8 mouse cellular contexts compared by ENCODE assay signal in genomic region chr7:27859301-27860251, GRCm38 (mm10). TPM values are rescaled to one million over a fixed set of nuclear protein-coding genes. Genes with fewer than 3 reads are reported as not detected.
DNase-seq lines count a peak whose midpoint lies in the region; ATAC-seq and TF ChIP-seq lines count a peak whose summit lies in the region.

No protein-coding gene starts in this region.

- 26% methylated on average over 10 of the region's 10 CpGs for WGBS in forebrain, embryonic 14.5 days
- WGBS in intestine, postnatal 0 days: 23% methylated on average over 10 of the region's 10 CpGs
- 33% methylated on average over 10 of the region's 10 CpGs for WGBS in midbrain, embryonic 13.5 days

- H3K4me1 ChIP-seq in erythroblast, embryonic 14.5 days (ENCODE audit: control insufficient read depth): peaks cover 30% of the 10 kb centered on the region
- peaks cover 2 to 6% of the 10 kb centered on the region in 2 experiments; a peak in 2 of 4 replicates for H3K4me1 ChIP-seq in ES-E14 (ENCODE audit: control insufficient read depth in 2 of 2, insufficient read depth in 2 of 2, low read length in 2 of 2, poor library complexity in 1 of 2)
- peaks cover 6% of the 10 kb centered on the region; the same call in 1 of the 2 replicates for H3K4me1 ChIP-seq in forebrain, embryonic 14.5 days (ENCODE audit: control insufficient read depth, insufficient read depth, low read length)
- H3K4me1 ChIP-seq in intestine, postnatal 0 days (replicated peaks; ENCODE audit: control insufficient read depth, insufficient read depth, low read length): no peaks in the 10 kb centered on the region
- peaks cover 17% of the 10 kb centered on the region for H3K4me1 ChIP-seq in midbrain, embryonic 13.5 days (replicated peaks)

- H3K4me2 ChIP-seq in forebrain, embryonic 14.5 days (ENCODE audit: low read length): peak overlapping the region; percentile 67
- peak overlapping the region; percentile 76 for H3K4me2 ChIP-seq in intestine, postnatal 0 days (replicated peaks; ENCODE audit: low read depth)
- peak overlapping the region; percentile 76 for H3K4me2 ChIP-seq in midbrain, embryonic 13.5 days (replicated peaks)

- H3K4me3 ChIP-seq in erythroblast, embryonic 14.5 days (replicated peaks): peak overlapping the region; percentile 79
- H3K4me3 ChIP-seq in ES-E14 (ENCODE audit: insufficient read depth in 1 of 2, low read depth in 1 of 2, low read length in 2 of 2, poor library complexity in 1 of 2, severe bottlenecking in 1 of 2): peak overlapping the region; percentile 82; a peak in 2 of 4 replicates
- H3K4me3 ChIP-seq in forebrain, embryonic 14.5 days (ENCODE audit: low read depth, low read length): peak overlapping the region; percentile 46
- H3K4me3 ChIP-seq in intestine, postnatal 0 days (ENCODE audit: low read depth, low read length): peak overlapping the region; percentile 59
- peak overlapping the region; percentile 54 for H3K4me3 ChIP-seq in midbrain, embryonic 13.5 days (replicated peaks)

- no peak overlapping the region for H3K27ac ChIP-seq in ES-E14 (ENCODE audit: insufficient read depth, low read depth, low read length, poor library complexity, severe bottlenecking)
- no peak overlapping the region for H3K27ac ChIP-seq in forebrain, embryonic 14.5 days (ENCODE audit: low read depth, low read length)
- peak overlapping the region; percentile 86 for H3K27ac ChIP-seq in intestine, postnatal 0 days (ENCODE audit: low read depth, low read length)
- H3K27ac ChIP-seq in midbrain, embryonic 13.5 days: no peak overlapping the region

- no peak for ATAC-seq in erythroblast, adult 5-6 weeks (replicated peaks; ENCODE audit: low FRiP score, poor library complexity, severe bottlenecking)
- peak; percentile 52; the same call in 1 of the 2 replicates for ATAC-seq in forebrain, embryonic 14.5 days
- ATAC-seq in intestine, postnatal 0 days: peak; percentile 50
- no peak for ATAC-seq in midbrain, embryonic 13.5 days

- no peak for TF ChIP-seq CTCF in intestine, postnatal 0 days (IDR thresholded peaks at IDR 0.05; ENCODE audit: low read depth)

- no peaks in the 10 kb centered on the region for H3K27me3 ChIP-seq in erythroblast, embryonic 14.5 days (ENCODE audit: control insufficient read depth)
- no peaks in the 10 kb centered on the region for H3K27me3 ChIP-seq in forebrain, embryonic 14.5 days (replicated peaks; ENCODE audit: control insufficient read depth, insufficient read depth, low read length)
- no peaks in the 10 kb centered on the region for H3K27me3 ChIP-seq in intestine, postnatal 0 days (replicated peaks; ENCODE audit: control insufficient read depth, insufficient read depth, low read length)
- no peaks in the 10 kb centered on the region for H3K27me3 ChIP-seq in midbrain, embryonic 13.5 days

- in situ Hi-C loops in ES-E14 (cut with MboI; ENCODE audit: low sequenced_read_pairs in 2 of 2, unreplicated experiment in 2 of 2): no loop called here

- H3K9me3 ChIP-seq in erythroblast, embryonic 14.5 days (ENCODE audit: control insufficient read depth, low read length): no peaks in the 10 kb centered on the region
- H3K9me3 ChIP-seq in ES-E14 (ENCODE audit: control insufficient read depth, insufficient read depth, low read depth, low read length): no peaks in the 10 kb centered on the region
- H3K9me3 ChIP-seq in forebrain, embryonic 14.5 days (replicated peaks; ENCODE audit: control insufficient read depth, low read length): no peaks in the 10 kb centered on the region
- H3K9me3 ChIP-seq in intestine, postnatal 0 days (ENCODE audit: control insufficient read depth): no peaks in the 10 kb centered on the region
- H3K9me3 ChIP-seq in midbrain, embryonic 13.5 days: no peaks in the 10 kb centered on the region

- H3K9ac ChIP-seq in ES-E14 (ENCODE audit: insufficient read depth, low read depth, low read length, poor library complexity, severe bottlenecking): no peak overlapping the region; the same call in 1 of the 2 replicates
- H3K9ac ChIP-seq in forebrain, embryonic 14.5 days (ENCODE audit: low read length): peak overlapping the region; percentile 66; the same call in 1 of the 2 replicates
- H3K9ac ChIP-seq in intestine, postnatal 0 days (ENCODE audit: low read depth, low read length): peak overlapping the region; percentile 67
- peak overlapping the region; percentile 66; the same call in 1 of the 2 replicates for H3K9ac ChIP-seq in midbrain, embryonic 13.5 days (replicated peaks)

- DNase-seq in ES-E14 (ENCODE audit: low read depth, low spot score): no peak
- DNase-seq in forebrain, embryonic 14.5 days (ENCODE audit: low spot score): peak; percentile 49
- DNase-seq in frontal cortex, postnatal 36 days (ENCODE audit: low spot score in 2 of 2): no peak
- DNase-seq in T-cell, adult 2 months (ENCODE audit: low spot score): no peak

- peaks cover 9% of the 10 kb centered on the region for H3K36me3 ChIP-seq in erythroblast, embryonic 14.5 days (ENCODE audit: control insufficient read depth)
- peaks cover 3% of the 10 kb centered on the region for H3K36me3 ChIP-seq in ES-E14 (ENCODE audit: control insufficient read depth, insufficient read depth, low read length, poor library complexity, severe bottlenecking)
- no peaks in the 10 kb centered on the region for H3K36me3 ChIP-seq in forebrain, embryonic 14.5 days (ENCODE audit: control insufficient read depth, insufficient read depth, low read length)
- H3K36me3 ChIP-seq in intestine, postnatal 0 days (ENCODE audit: control insufficient read depth, insufficient read depth): peaks cover 11% of the 10 kb centered on the region
- H3K36me3 ChIP-seq in midbrain, embryonic 13.5 days: peaks cover 25% of the 10 kb centered on the region

TF ChIP-seq in ES-E14, 5 proteins besides CTCF, POLR2A, EP300 and RAD21:
- TF ChIP-seq CHD2 (IDR thresholded peaks at IDR 0.05; ENCODE audit: low read depth, low read length) (no peak), ZNF384 (IDR thresholded peaks at IDR 0.05; ENCODE audit: low read depth, low read length) (peak; percentile 81; the same call in 1 of the 2 replicates)

RNA-seq across cellular contexts. Expression of gene Zfp607a, which starts 2.2 kb away (rescaled TPM):
- polyA plus RNA-seq in erythroblast, embryonic 14.5 days (2012): not detected in 2 replicates
- 0.58 and 1.0 TPM in 2 replicates for total RNA-seq in erythroblast, adult 5-6 weeks (2015; ENCODE audit: low replicate concordance)
- total RNA-seq in erythroblast, adult 5-6 weeks (2017; ENCODE audit: low replicate concordance): 1.1 and 2.6 TPM in 2 replicates
- total RNA-seq in ES-E14 (2012; rRNA removed): 3.8 and 3.9 TPM in 2 replicates
- polyA plus RNA-seq in forebrain, embryonic 14.5 days (2014; fragmentation: Nextera tagmentation; extraction: Ambion mirVana): 1.1 and 1.8 TPM in 2 replicates
- polyA plus RNA-seq in intestine, postnatal 0 days (2015; fragmentation: Nextera tagmentation; extraction: Ambion mirVana): 1.2 and 1.3 TPM in 2 replicates
- polyA plus RNA-seq in midbrain, embryonic 13.5 days (2015; fragmentation: Nextera tagmentation; extraction: Ambion mirVana): 1.4 and 2.0 TPM in 2 replicates

RNA-seq across cellular contexts. Expression of gene Zfp59, which starts 21.2 kb away (rescaled TPM):
- polyA plus RNA-seq in erythroblast, embryonic 14.5 days (2012): not detected in 2 replicates
- total RNA-seq in erythroblast, adult 5-6 weeks (2015; ENCODE audit: low replicate concordance): 0.63 and 1.9 TPM in 2 replicates
- 2.0 and 2.4 TPM in 2 replicates for total RNA-seq in erythroblast, adult 5-6 weeks (2017; ENCODE audit: low replicate concordance)
- total RNA-seq in ES-E14 (2012; rRNA removed): 14.5 and 16.3 TPM in 2 replicates
- polyA plus RNA-seq in forebrain, embryonic 14.5 days (2014; fragmentation: Nextera tagmentation; extraction: Ambion mirVana): 12.0 and 13.4 TPM in 2 replicates
- polyA plus RNA-seq in intestine, postnatal 0 days (2015; fragmentation: Nextera tagmentation; extraction: Ambion mirVana): 2.2 and 2.5 TPM in 2 replicates
- 12.0 and 12.1 TPM in 2 replicates for polyA plus RNA-seq in midbrain, embryonic 13.5 days (2015; fragmentation: Nextera tagmentation; extraction: Ambion mirVana)

RNA-seq across cellular contexts. Expression of gene Zfp626, which starts 52.6 kb away (rescaled TPM):
- 0.01 and 0.11 TPM in 2 replicates for polyA plus RNA-seq in erythroblast, embryonic 14.5 days (2012)
- total RNA-seq in erythroblast, adult 5-6 weeks (2015; ENCODE audit: low replicate concordance): 1.5 and 6.7 TPM in 2 replicates
- total RNA-seq in erythroblast, adult 5-6 weeks (2017; ENCODE audit: low replicate concordance): 0.68 and 2.8 TPM in 2 replicates
- 6.8 and 9.3 TPM in 2 replicates for total RNA-seq in ES-E14 (2012; rRNA removed)
- polyA plus RNA-seq in forebrain, embryonic 14.5 days (2014; fragmentation: Nextera tagmentation; extraction: Ambion mirVana): 2.3 and 2.5 TPM in 2 replicates
- 1.5 and 1.6 TPM in 2 replicates for polyA plus RNA-seq in intestine, postnatal 0 days (2015; fragmentation: Nextera tagmentation; extraction: Ambion mirVana)
- polyA plus RNA-seq in midbrain, embryonic 13.5 days (2015; fragmentation: Nextera tagmentation; extraction: Ambion mirVana): 2.6 and 2.8 TPM in 2 replicates

Comparison
In these comparisons a context has a peak if more than half of its experiments do, and no peak if none do; other contexts are left out.
1. ATAC-seq: peak in forebrain, embryonic 14.5 days (single experiment) and intestine, postnatal 0 days (single experiment); none in erythroblast, adult 5-6 weeks (single experiment) and midbrain, embryonic 13.5 days (single experiment).
2. Peak in every context shown above with its lines, with median percentiles within 50 percentile points of each other: H3K4me3 ChIP-seq and H3K4me2 ChIP-seq.